Mouse (Mus musculus) small intestine, adult 2 months (tissue): Measurements from ENCODE around the gene Rnf10.

ENCODE experiments used
- CTCF ChIP-seq: fragments of 200-500 bp; IDR thresholded peaks from 2 replicates; pipeline ENCODE4 v1.5.1; 2012; ENCODE audit warnings: low read depth, mild to moderate bottlenecking, control low read depth, inconsistent platforms, low read length, moderate library complexity, mixed read lengths; ENCODE audit not compliant: insufficient replicate concordance, insufficient read length; ENCODE audit errors: extremely low read depth
- POLR2A ChIP-seq: fragments of 200-500 bp; IDR thresholded peaks from 2 replicates; pipeline ENCODE4 v1.6.1; 2012; ENCODE audit warnings: low read depth, mild to moderate bottlenecking, control low read depth, inconsistent platforms, low read length, moderate library complexity

DNA sequence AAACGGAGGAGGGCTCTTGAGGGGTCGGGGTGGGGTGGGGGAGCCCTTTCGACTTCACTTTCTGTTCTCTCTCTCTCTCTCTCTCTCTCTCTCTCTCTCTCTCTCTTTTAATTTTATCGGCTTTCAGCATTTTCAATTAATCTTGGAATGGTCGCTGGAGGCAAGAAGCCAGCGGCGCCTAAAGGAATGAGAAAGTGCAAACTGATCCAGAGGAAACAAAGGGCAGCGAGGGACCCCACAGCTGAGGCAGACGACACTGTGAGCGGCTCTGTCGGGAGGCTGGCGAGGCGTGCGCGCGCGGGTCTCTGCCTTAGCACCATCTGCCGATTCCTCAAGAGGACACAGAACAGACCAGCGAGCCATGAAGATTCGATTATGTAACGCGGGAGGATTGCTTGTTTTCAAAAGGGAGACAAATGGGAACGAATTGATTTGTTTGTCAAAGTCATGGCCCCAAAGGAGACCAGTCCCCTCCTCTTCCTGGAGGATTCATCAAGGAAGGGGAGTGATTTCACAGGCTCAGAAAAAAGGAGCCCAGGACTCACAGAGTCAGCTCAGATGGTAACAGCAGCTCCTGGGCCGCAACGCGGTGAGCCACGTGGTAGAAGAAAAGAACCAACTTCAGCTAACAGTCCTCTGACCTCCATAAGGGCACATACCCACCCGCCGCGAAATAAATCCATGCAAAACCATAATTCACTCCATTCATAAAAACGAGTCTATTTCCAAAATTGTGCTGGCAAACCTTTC, 68.0 kb downstream of the Rnf10 start:
- TF ChIP-seq CTCF (no peak), POLR2A (no peak)
